Mouse (Mus musculus) natural killer cell, adult 2 months (primary cell): ENCODE measurements around the gene Resp18.
A peak's percentile ranks its signal among the peaks of the same experiment; 100 is the strongest.

Experiments used
- DNase-seq, 2 experiments: peaks; one replicate each; pipeline ENCODE4 v3.0.0; 2022; ENCODE audit warnings: low spot score in 2 of 2

Gene Resp18

GRCm38 (mm10) chr1:75277195-75278188 is 723 bp downstream of the Resp18 start:
- no peak for DNase-seq

GRCm38 (mm10) chr1:75264091-75264880 is 13.9 kb downstream of the Resp18 start, which contains the start of gene Ptprn:
Gene Ptprn, minus strand, starts transcription at chr1:75264502.
- DNase-seq: no peak

- DNase-seq: no peak
Observed at GRCm38 (mm10) chr1:75262969-75263951, 15.0 kb downstream of the Resp18 start.

DNA sequence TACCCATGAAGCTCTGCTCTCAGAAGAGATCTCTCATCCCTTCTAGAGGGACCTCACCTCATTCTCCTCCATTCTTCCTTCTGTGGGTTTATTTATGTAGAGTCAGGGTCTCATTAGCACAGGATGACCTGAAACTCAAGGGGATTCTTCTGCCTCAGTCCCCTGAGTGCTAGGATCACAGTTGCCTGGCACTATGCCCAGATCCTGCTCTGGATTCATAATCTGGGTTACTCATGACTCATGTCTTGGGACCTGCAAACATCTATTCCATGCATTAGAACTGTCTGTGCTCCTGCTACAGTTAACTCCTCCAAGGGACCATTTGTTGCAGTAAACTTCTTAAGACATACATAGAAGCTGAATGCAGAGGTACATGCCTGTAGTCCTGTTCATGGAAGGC is 16.9 kb downstream of the Resp18 start:
- no peak for DNase-seq

DNA sequence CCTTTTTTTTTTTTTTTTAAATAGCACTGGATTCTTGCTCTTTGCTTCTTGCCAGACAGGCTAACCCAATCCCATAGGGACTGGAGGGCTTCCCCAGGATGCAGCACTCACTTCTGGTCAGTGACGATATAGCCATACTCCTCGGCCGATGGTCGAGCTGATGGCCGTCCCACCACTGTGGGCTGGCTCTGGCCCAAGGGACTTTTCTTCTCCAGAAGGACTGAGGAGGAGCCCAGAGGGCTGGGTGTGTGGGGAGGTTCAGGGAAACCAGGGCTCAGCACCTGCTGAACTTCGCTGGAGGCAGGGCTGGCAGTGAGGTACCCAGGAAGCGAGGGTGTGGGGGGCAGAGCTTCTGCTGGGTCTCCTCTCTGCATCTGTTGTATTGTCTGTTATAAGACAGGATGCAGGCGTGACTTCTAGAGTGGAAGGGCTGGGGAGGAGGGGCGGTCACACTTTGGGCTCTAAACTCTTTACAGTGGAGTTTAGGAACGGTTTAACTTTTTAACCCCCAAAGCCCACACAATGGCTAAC is 22.6 kb downstream of the Resp18 start:
- DNase-seq: no peak

- DNase-seq: no peak
Observed at GRCm38 (mm10) chr1:75254625-75255013, 23.6 kb downstream of the Resp18 start.

DNA sequence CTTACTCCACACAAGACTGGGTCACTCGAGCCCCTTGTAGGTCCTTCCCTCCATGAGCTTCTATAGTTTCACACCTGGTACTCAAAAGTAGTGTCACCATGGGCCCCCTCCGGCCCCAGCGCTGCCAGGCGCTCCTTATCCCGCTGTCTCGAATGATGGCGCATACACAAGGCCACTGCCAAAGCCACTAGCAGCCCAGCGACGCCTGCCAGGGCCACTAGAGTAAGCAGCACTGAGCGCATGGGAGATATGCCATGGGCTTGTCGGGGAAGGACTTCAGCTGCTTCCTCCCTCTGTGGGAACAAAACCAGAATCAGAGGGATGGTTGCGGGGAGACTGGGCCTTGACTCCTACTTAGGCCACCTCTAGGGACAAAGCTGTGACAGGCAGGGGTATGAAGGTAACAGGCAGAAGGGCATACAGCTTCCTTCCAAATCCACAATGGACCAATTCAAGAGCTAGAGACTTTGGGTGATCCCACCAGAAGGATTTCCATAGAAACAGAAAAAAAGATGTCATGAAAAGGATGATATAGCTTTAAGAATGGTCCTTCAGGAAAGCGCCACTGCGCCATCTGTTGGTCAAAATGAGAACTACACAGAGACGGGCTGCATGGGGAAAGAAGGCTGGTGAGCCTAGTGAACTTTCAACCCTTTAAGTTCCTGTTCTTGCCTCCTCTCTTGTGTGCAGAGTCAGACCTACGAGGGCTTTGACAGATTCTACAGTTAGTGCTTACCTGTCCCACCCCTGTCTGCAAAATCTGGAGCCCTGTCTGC is 24.2 kb downstream of the Resp18 start:
- DNase-seq: peak; percentile 74 to 83

DNA sequence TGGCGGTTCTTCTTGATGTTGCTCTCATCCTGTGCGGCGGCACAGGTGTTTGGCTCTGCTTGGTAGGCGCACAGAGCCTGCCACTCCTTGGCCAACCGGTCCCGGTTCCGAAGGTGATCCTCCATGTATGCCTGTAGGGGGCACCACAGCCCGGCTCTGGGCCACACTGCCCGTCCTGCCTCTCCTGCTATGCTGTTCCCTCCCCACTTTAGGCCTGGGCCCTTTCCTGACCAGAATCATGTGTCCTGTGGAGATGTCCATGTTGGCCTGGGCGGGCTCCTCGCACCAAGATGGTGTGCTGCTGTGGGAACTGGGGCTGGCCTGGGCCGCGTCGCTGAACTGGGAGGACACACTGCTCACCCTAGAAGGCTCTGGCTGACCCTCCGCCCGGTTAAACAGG is 25.2 kb downstream of the Resp18 start:
- no peak for DNase-seq

DNA sequence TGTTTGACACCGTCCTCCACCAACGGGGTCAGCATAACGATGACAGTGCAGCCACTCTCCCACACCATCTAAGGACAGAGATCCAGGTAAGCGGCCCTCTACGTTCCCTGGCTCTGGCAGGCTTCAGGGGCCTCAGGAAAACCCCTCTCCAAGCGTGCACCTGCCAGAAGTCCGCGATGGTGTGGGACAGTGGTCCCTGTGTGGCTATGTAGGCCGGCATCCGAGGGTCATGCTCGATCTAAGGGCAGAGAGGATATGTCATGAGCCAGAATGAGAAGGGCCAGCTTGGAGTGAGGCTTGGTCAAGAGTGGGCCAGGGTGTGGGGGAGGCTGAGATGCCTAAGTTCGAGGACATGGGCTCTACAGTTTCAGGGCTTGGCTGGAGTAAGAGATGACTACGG is 25.9 kb downstream of the Resp18 start:
- no peak for DNase-seq

DNA sequence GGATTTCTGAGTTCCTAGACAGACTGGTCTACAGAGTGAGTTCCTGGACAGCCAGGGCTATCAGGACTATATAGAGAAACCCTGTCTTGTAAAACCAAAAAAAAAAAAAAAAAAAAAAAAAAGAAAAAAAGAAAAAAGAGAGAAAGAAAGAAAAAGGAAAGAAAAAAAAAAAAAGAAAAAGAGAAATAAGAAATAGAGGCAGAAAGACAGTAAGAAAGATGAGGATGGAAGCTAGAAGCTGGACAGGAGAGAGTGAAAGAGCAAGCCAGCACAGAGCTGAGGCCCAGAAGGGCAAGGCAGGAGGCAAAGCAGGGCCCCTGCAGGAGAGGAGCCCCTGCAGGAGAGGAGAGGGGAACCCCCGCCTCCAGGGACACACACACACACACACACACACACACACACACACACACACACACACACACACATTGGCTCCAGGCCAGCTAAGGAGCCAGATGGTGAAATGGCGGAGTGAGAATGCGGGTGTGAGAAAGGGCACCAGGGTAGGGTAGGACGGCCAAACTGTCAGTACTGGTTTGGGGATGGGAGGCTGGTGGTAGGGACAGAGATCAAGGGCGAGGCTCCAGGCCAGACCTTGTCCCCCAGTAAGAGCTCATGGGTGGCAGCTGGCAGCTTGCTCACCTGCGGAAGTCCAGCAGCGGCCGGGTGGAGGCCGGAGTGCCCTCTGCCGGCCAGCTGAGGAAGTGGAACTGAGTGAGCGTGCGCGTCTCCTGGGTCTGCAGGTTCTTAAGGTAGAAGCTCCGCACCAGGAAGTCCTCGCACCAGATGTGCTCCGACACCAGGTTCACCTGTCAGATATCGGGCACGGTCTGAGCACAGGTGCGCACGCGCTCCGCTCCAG is 26.9 kb downstream of the Resp18 start:
- DNase-seq: peak; percentile 80 to 88

DNA sequence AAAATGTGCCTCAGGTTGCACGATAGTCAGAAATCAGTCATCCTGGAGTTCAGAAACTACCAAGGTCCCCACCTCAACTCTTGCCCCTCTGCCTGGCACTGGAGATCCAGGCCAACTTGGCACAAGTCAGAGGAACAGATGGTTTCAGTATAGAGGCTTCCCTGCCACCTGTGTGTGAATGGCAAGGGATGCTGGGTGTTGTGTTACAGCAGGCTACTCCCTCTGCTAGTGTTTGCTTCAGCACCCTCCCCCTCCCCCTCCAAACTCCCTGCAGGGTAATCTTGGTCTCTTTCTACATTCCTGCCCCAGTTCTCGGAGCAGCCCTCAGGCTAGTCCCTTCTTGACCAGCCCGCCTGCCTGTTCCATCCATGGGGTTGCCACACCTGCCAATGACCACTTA is 27.7 kb downstream of the Resp18 start:
- no peak for DNase-seq

DNA sequence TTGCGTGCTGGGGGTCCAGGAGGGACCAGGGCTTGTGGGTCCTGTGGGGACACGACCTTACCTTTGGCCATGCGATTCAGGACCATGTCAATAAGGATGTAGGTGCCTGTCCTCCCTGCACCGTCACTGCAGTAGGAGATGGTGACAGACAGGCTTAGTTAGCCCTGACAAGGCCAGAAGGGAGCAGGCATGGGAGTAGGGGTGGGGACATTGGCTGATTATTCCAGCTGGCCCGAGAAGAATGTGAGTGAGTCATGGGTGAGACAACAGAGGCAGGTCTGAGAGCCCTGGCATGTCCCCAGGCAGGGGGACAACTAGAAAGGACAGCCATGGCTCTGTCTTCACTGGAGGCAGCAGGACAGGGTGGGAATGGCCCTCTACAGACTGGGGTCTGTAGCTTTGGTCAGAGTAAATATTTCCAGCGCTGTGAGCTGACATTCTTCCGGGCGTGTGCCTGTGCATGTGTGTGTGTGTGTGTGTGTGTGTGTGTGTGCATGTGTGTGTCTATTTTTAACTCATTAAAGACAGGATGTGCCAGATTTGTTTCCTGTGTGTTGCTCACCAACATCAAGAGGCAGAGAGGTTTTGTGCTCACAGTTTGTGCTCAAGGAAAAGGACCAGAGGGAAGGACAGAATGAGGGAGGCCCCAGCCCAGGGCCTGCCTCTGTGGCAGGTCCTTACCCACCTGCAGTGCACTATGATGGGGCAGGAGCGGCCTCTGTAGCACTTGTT is 30.0 kb downstream of the Resp18 start:
- no peak for DNase-seq

GRCm38 (mm10) chr1:75247071-75247930 is 30.9 kb downstream of the Resp18 start:
- no peak for DNase-seq

- DNase-seq: no peak
Observed at GRCm38 (mm10) chr1:75244836-75245235, 33.4 kb downstream of the Resp18 start.

DNA sequence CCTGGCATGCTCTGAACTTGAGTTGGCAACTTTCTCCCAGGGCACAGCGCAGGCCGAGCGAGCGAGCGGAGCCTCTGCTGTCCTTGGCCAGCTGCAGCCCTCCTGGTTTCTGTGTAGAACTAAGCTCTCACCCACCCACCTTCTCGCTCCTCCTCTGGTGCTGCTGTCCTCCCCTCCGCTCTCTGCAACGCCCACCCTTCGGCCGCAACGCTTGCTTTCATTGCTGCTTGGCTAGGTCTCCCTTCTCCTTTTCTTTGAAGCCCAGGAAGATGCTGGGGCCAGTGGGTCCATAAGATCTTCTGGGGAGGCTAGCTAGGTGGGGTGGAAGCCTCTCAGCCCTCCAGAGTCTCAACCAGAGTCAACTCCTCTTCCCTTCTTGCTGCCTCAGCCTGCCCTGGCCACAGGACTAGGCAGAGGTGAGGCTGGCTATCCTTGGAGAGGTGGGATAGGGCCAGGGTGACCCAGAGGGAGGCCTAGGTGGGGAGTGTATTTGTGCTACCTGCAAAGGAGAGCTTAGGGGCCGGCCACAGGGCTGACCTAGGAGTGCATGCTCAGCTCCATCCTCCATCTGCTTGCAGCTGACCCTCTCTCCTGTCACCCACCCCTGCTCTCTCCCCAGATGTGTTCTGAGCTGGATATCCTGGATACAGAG is 33.9 kb downstream of the Resp18 start:
- DNase-seq: no peak

GRCm38 (mm10) chr1:75243411-75243810 is 34.8 kb downstream of the Resp18 start:
- no peak for DNase-seq

DNA sequence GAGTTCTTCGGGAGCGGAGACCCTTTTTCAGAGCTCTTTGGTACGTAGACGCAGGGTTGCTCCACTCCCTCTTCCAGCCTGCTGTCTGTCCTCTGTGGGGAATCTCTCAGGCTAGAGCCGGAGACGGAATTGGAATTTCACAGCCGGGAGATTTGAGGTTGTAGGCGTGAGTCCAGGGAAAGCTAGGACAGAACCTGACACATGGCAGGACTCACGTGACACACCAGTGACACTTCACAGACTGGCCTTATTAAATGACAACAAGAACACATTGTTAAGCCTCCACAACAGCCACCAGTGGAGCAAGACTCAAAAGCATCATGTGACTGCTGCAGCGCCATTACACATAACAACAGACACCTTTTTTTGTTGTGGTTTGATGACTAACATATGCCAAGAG is 38.6 kb downstream of the Resp18 start:
- DNase-seq: no peak
